Comparison of ENCODE assay signal across 17 mouse cellular contexts in the genomic region with DNA sequence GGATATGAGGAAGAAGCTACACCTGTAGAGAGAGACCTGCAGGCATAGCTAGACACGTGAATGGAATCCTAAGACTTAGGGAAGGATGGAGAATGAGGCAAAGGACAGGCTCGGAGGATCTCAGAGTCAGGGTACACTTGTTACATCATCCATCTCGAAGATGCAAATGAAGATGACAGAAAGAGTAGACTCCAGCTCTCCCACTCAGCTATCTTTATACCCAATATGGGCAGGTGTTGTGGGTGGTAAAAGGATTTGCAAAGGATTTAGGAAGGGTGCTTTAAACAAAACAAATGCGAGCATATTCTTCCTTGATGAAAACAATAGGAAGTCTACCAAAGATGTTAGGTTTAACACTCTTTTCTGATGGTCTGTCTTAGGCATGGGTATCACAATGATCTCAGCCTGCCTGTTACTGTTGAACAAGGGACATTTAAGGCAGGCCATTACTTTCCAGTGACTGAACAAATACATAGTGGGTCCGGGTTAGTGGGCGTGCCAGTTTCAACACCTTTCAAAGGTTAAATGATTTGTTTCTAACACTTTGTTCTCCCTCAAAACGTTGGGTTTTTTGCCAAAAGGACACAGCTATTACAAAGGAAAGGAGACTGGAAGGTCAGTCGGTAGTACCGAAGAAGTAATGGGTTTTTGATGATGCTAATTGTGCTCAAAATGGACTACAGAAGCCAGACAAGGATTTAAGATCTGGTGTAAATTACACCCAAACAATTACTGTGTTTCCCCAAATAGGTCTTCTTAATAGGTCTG.
"Had no signal": no experiment of that assay in that cellular context is flagged by ENCODE, and none has a peak within 500 bp of the region (broad histone marks: within the 10 kb centered on the region; RNA-seq: fewer than 3 reads in every experiment).

No protein-coding gene starts in this region.

- H3K27ac ChIP-seq: limb, embryonic 12.5 days; limb, embryonic 15.5 days; liver, embryonic 14.5 days; macrophage; midbrain, embryonic 12.5 days; neural tube, embryonic 12.5 days; neural tube, embryonic 15.5 days had no signal

- DNase-seq: kidney, adult 18-20 months; kidney, adult 9 months; kidney, postnatal 25 days; layer of hippocampus, adult 9-11 months; left cerebral cortex, postnatal 4 days; liver, postnatal 0 days; lung, embryonic 14.5 days; right cerebral cortex, postnatal 25 days; thymus, postnatal 25 days had no signal

- H3K4me1 ChIP-seq: limb, embryonic 12.5 days; midbrain, embryonic 12.5 days; neural tube, embryonic 12.5 days had no signal

- H3K4me3 ChIP-seq: limb, embryonic 12.5 days; limb, embryonic 15.5 days; midbrain, embryonic 12.5 days; midbrain, embryonic 15.5 days; neural tube, embryonic 12.5 days; neural tube, embryonic 15.5 days had no signal
